Mouse (Mus musculus) hindbrain, postnatal 0 days (tissue): Measurements from ENCODE around the gene Klhdc7b. TPM values are rescaled to one million over a fixed set of nuclear protein-coding genes. Genes with fewer than 3 reads are reported as not detected.

Experiments used
- ATAC-seq: fragments of 200-750 bp; cut with Nextera tagmentation; 2 replicates; pipeline ENCODE4 v1.8.0; 2017; ENCODE audit warnings: mild to moderate bottlenecking, moderate TSS enrichment, moderate library complexity
- DNase-seq: peaks from one replicate; pipeline ENCODE4 v3.0.0-alpha.2; 2015; ENCODE audit warnings: low spot score
- H3K27ac ChIP-seq: fragments of 300-500 bp; sonication (generic); 2 replicates; pipeline ENCODE4 v1.5.1; 2014; ENCODE audit warnings: mild to moderate bottlenecking
- H3K27me3 ChIP-seq: fragments of 300-500 bp; sonication (generic); 2 replicates; pipeline ENCODE4 v1.6.1; 2014; ENCODE audit warnings: low read length, mixed read lengths; ENCODE audit not compliant: insufficient read depth
- H3K36me3 ChIP-seq: fragments of 300-500 bp; sonication (generic); 2 replicates; pipeline ENCODE4 v1.6.1; 2014; ENCODE audit warnings: low read length, mixed read lengths; ENCODE audit not compliant: insufficient read depth
- H3K4me1 ChIP-seq: fragments of 300-500 bp; sonication (generic); 2 replicates; pipeline ENCODE4 v1.6.1; 2014; ENCODE audit warnings: antibody characterized with exemption, low read length, mixed read lengths; ENCODE audit not compliant: insufficient read depth
- H3K4me2 ChIP-seq: fragments of 300-500 bp; sonication (generic); 2 replicates; pipeline ENCODE4 v1.6.1; 2014; ENCODE audit warnings: low read depth, mild to moderate bottlenecking, low read length, moderate library complexity, mixed read lengths
- H3K4me3 ChIP-seq: fragments of 300-500 bp; sonication (generic); 2 replicates; pipeline ENCODE4 v1.5.1; 2014; ENCODE audit warnings: low read length
- H3K9ac ChIP-seq: fragments of 300-500 bp; sonication (generic); replicated peaks from 2 replicates; pipeline ENCODE4 v1.6.1; 2014; ENCODE audit warnings: mild to moderate bottlenecking, low read length, moderate library complexity, mixed read lengths
- H3K9me3 ChIP-seq: fragments of 300-500 bp; sonication (generic); 2 replicates; pipeline ENCODE4 v1.6.1; 2016; ENCODE audit warnings: low read length, mixed read lengths
- CTCF ChIP-seq: IDR thresholded peaks from 2 replicates; pipeline ENCODE4 v1.5.1; 2016; ENCODE audit warnings: antibody characterized with exemption, control low read depth, low read depth
- WGBS: fragments of 180-500 bp; shearing (Covaris S2); extraction: QIAGEN DNeasy Blood & Tissue Kit; methylation state at CpG from one replicate; pipeline ENCODE4 v1.1.7; 2014; 5-methylcytosine and 5-hydroxymethylcytosine counted together
- polyA plus RNA-seq: library from polyadenylated mRNA; unstranded; fragments of >200 nt; fragmentation: Nextera tagmentation; extraction: Ambion mirVana; gene quantifications from 2 replicates; pipeline ENCODE4 v1.2.1, GENCODE M21; 2015
- total RNA-seq: library from RNA; depleted of rRNA; stranded (reverse); fragments of >200 nt; gene quantifications from 2 replicates; pipeline ENCODE4 v1.2.3, GENCODE M21; 2014; rRNA removed

Klhdc7b gene
- total and polyA plus RNA-seq, 2 experiments from 2014 or later: 0.04 to 0.26 TPM

GRCm38 (mm10) chr15:89431271-89431670, 46.6 kb downstream of the Klhdc7b start:
- H3K4me3 ChIP-seq: no peak overlapping the region
- no peaks in the 10 kb centered on the region for H3K9me3 ChIP-seq
- H3K27me3 ChIP-seq: no peaks in the 10 kb centered on the region
- TF ChIP-seq CTCF: no peak
- H3K9ac ChIP-seq: no peak overlapping the region
- H3K36me3 ChIP-seq: peaks cover 15% of the 10 kb centered on the region
- no peak overlapping the region for H3K4me2 ChIP-seq
- H3K4me1 ChIP-seq: peaks cover 8% of the 10 kb centered on the region; the same call in 1 of the 2 replicates
- ATAC-seq (no peak), DNase-seq (no peak)
- WGBS: 90% methylated on average over 3 of the region's 3 CpGs
- H3K27ac ChIP-seq: no peak overlapping the region

DNA sequence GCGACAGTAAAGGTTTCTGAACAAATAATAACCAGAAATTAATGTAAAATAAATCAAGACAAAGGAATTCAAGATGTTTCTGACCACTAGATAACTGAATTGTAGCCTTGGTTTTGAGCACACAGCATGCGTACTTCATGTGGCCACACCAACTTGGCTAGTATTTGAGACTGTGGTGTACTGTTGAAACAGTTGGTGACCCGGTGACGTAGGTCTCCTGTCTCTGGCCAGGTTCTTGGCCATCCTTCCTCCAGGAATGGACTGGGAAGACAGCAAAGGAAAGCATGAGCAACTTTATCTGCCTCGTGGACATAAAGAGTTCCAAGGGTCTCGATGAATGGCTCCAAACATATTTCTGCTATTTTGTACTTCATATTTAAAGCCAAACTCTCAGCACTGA, 47.1 kb downstream of the Klhdc7b start:
- H3K9me3 ChIP-seq: no peaks in the 10 kb centered on the region
- H3K27ac ChIP-seq: no peak overlapping the region
- DNase-seq (no peak), ATAC-seq (no peak)
- no peak overlapping the region for H3K4me3 ChIP-seq
- H3K4me2 ChIP-seq: no peak overlapping the region
- 95% methylated on average over 6 of the region's 6 CpGs for WGBS
- TF ChIP-seq CTCF: no peak
- no peak overlapping the region for H3K9ac ChIP-seq
- H3K4me1 ChIP-seq: peaks cover 8% of the 10 kb centered on the region; the same call in 1 of the 2 replicates
- H3K27me3 ChIP-seq: no peaks in the 10 kb centered on the region
- peaks cover 9% of the 10 kb centered on the region; the same call in 1 of the 2 replicates for H3K36me3 ChIP-seq

GRCm38 (mm10) chr15:89432946-89433345, 48.2 kb downstream of the Klhdc7b start:
- Histone ChIP-seq H3K9ac (no peak overlapping the region), H3K36me3 (no peaks in the 10 kb centered on the region), H3K27ac (no peak overlapping the region), H3K9me3 (no peaks in the 10 kb centered on the region), H3K4me2 (no peak overlapping the region), H3K27me3 (no peaks in the 10 kb centered on the region), H3K4me3 (no peak overlapping the region), H3K4me1 (peaks cover 8% of the 10 kb centered on the region; the same call in 1 of the 2 replicates)
- TF ChIP-seq CTCF: no peak
- DNase-seq (no peak), ATAC-seq (no peak)
- 57% methylated on average over 4 of the region's 4 CpGs for WGBS

- no peak for ATAC-seq
- Histone ChIP-seq H3K9ac (no peak overlapping the region), H3K9me3 (no peaks in the 10 kb centered on the region), H3K27me3 (no peaks in the 10 kb centered on the region), H3K4me2 (no peak overlapping the region), H3K27ac (no peak overlapping the region), H3K4me3 (no peak overlapping the region), H3K4me1 (no peaks in the 10 kb centered on the region), H3K36me3 (no peaks in the 10 kb centered on the region)
- TF ChIP-seq CTCF: no peak
- 78% methylated on average over 3 of the region's 3 CpGs for WGBS
- DNase-seq: no peak
These were observed 49.4 kb downstream of the Klhdc7b start for GRCm38 (mm10) chr15:89434136-89434535.

GRCm38 (mm10) chr15:89435878-89436277, 51.2 kb downstream of the Klhdc7b start:
- TF ChIP-seq CTCF: no peak
- no peaks in the 10 kb centered on the region for H3K36me3 ChIP-seq
- H3K4me1 ChIP-seq: no peaks in the 10 kb centered on the region
- H3K9me3 ChIP-seq: no peaks in the 10 kb centered on the region
- DNase-seq: no peak
- H3K4me3 ChIP-seq: no peak overlapping the region
- H3K27me3 ChIP-seq: no peaks in the 10 kb centered on the region
- no peak overlapping the region for H3K4me2 ChIP-seq
- ATAC-seq: no peak
- H3K27ac ChIP-seq: no peak overlapping the region
- WGBS: 83% methylated on average over 5 of the region's 5 CpGs
- no peak overlapping the region for H3K9ac ChIP-seq

Other genes with a start within 250 kb of the Klhdc7b start
- 3.3 and 4.8 TPM in 2 replicates for gene Mapk12, start 244.2 kb upstream of the Klhdc7b start, total RNA-seq
- gene Mapk12, start 244.2 kb upstream of the Klhdc7b start, polyA plus RNA-seq: 2.6 and 5.1 TPM in 2 replicates
- 19.7 and 30.6 TPM in 2 replicates for gene Mapk11, start 235.3 kb upstream of the Klhdc7b start, total RNA-seq
- 15.8 and 17.8 TPM in 2 replicates for gene Mapk11, start 235.3 kb upstream of the Klhdc7b start, polyA plus RNA-seq
- 239 and 274 TPM in 2 replicates for gene Plxnb2, start 204.1 kb upstream of the Klhdc7b start, total RNA-seq
- 64.1 and 64.7 TPM in 2 replicates for gene Plxnb2, start 204.1 kb upstream of the Klhdc7b start, polyA plus RNA-seq
- 73.9 and 79.9 TPM in 2 replicates for gene Dennd6b, start 188.4 kb upstream of the Klhdc7b start, total RNA-seq
- gene Dennd6b, start 188.4 kb upstream of the Klhdc7b start, polyA plus RNA-seq: 60.1 and 62.2 TPM in 2 replicates
- 257 and 290 TPM in 2 replicates for gene Ppp6r2, start 173.4 kb upstream of the Klhdc7b start, total RNA-seq
- gene Ppp6r2, start 173.4 kb upstream of the Klhdc7b start, polyA plus RNA-seq: 71.2 and 72.7 TPM in 2 replicates
- gene Sbf1, start 69.6 kb upstream of the Klhdc7b start, total RNA-seq: 265 and 324 TPM in 2 replicates
- 69.5 and 70.7 TPM in 2 replicates for gene Sbf1, start 69.6 kb upstream of the Klhdc7b start, polyA plus RNA-seq
- not detected in 2 replicates for gene Adm2, start 62.2 kb upstream of the Klhdc7b start, total RNA-seq
- not detected in 2 replicates for gene Adm2, start 62.2 kb upstream of the Klhdc7b start, polyA plus RNA-seq
- gene Miox, start 50.5 kb upstream of the Klhdc7b start, total RNA-seq: not detected in 2 replicates
- gene Miox, start 50.5 kb upstream of the Klhdc7b start, polyA plus RNA-seq: not detected in 2 replicates
- gene Lmf2, start 29.3 kb upstream of the Klhdc7b start, total RNA-seq: 24.9 and 26.2 TPM in 2 replicates
- gene Lmf2, start 29.3 kb upstream of the Klhdc7b start, polyA plus RNA-seq: 30.2 and 34.5 TPM in 2 replicates
- gene Ncaph2, start 29.2 kb upstream of the Klhdc7b start, total RNA-seq: 79.1 and 106 TPM in 2 replicates
- 97.1 and 99.1 TPM in 2 replicates for gene Ncaph2, start 29.2 kb upstream of the Klhdc7b start, polyA plus RNA-seq
- 28.5 and 52.6 TPM in 2 replicates for gene Sco2, start 11.1 kb upstream of the Klhdc7b start, total RNA-seq
- 22.9 and 24.3 TPM in 2 replicates for gene Sco2, start 11.1 kb upstream of the Klhdc7b start, polyA plus RNA-seq
- gene Tymp, start 7.9 kb upstream of the Klhdc7b start, total RNA-seq: 7.8 and 8.9 TPM in 2 replicates
- gene Tymp, start 7.9 kb upstream of the Klhdc7b start, polyA plus RNA-seq: 3.6 and 3.9 TPM in 2 replicates
- 0.43 and 7.2 TPM in 2 replicates for gene Odf3b, start 5.6 kb upstream of the Klhdc7b start, total RNA-seq
- 5.4 and 7.0 TPM in 2 replicates for gene Odf3b, start 5.6 kb upstream of the Klhdc7b start, polyA plus RNA-seq
- gene Syce3, start 25.6 kb downstream of the Klhdc7b start, total RNA-seq: not detected in 2 replicates
- not detected in 2 replicates for gene Syce3, start 25.6 kb downstream of the Klhdc7b start, polyA plus RNA-seq
- 3.4 and 4.7 TPM in 2 replicates for gene Cpt1b, start 40.9 kb downstream of the Klhdc7b start, total RNA-seq
- 1.6 and 2.4 TPM in 2 replicates for gene Cpt1b, start 40.9 kb downstream of the Klhdc7b start, polyA plus RNA-seq
- gene C730034F03Rik, start 44.7 kb downstream of the Klhdc7b start, total RNA-seq: 0.65 and 1.3 TPM in 2 replicates
- gene C730034F03Rik, start 44.7 kb downstream of the Klhdc7b start, polyA plus RNA-seq: 2.8 and 3.3 TPM in 2 replicates
- 1.6 and 1.8 TPM in 2 replicates for gene Gm44502, start 44.8 kb downstream of the Klhdc7b start, total RNA-seq
- not detected in 2 replicates for gene Gm44502, start 44.8 kb downstream of the Klhdc7b start, polyA plus RNA-seq
- 57.6 and 65.4 TPM in 2 replicates for gene Chkb, start 45.0 kb downstream of the Klhdc7b start, total RNA-seq
- 105 and 109 TPM in 2 replicates for gene Chkb, start 45.0 kb downstream of the Klhdc7b start, polyA plus RNA-seq
- 101 and 108 TPM in 2 replicates for gene Mapk8ip2, start 69.0 kb downstream of the Klhdc7b start, total RNA-seq
- 64.7 and 67.8 TPM in 2 replicates for gene Mapk8ip2, start 69.0 kb downstream of the Klhdc7b start, polyA plus RNA-seq
- 34.6 and 35.8 TPM in 2 replicates for gene Arsa, start 92.5 kb downstream of the Klhdc7b start, total RNA-seq
- 28.5 and 28.9 TPM in 2 replicates for gene Arsa, start 92.5 kb downstream of the Klhdc7b start, polyA plus RNA-seq
- 43.6 and 61.8 TPM in 2 replicates for gene Shank3, start 114.7 kb downstream of the Klhdc7b start, total RNA-seq
- gene Shank3, start 114.7 kb downstream of the Klhdc7b start, polyA plus RNA-seq: 7.1 and 8.7 TPM in 2 replicates
- 2.4 and 3.3 TPM in 2 replicates for gene Acr, start 183.4 kb downstream of the Klhdc7b start, total RNA-seq
- gene Acr, start 183.4 kb downstream of the Klhdc7b start, polyA plus RNA-seq: 2.1 TPM in 2 replicates
- gene Rabl2, start 207.0 kb downstream of the Klhdc7b start, total RNA-seq: 42.2 and 62.1 TPM in 2 replicates
- 59.1 and 66.6 TPM in 2 replicates for gene Rabl2, start 207.0 kb downstream of the Klhdc7b start, polyA plus RNA-seq